Mouse (Mus musculus): Measurements from ENCODE around the gene 2310007B03Rik. TPM values are rescaled to one million over a fixed set of nuclear protein-coding genes. Genes with fewer than 3 reads are reported as not detected.

The 2310007B03Rik gene
- polyA plus RNA-seq, 1 experiment from 2014 or later, result 1.4 TPM

DNA sequence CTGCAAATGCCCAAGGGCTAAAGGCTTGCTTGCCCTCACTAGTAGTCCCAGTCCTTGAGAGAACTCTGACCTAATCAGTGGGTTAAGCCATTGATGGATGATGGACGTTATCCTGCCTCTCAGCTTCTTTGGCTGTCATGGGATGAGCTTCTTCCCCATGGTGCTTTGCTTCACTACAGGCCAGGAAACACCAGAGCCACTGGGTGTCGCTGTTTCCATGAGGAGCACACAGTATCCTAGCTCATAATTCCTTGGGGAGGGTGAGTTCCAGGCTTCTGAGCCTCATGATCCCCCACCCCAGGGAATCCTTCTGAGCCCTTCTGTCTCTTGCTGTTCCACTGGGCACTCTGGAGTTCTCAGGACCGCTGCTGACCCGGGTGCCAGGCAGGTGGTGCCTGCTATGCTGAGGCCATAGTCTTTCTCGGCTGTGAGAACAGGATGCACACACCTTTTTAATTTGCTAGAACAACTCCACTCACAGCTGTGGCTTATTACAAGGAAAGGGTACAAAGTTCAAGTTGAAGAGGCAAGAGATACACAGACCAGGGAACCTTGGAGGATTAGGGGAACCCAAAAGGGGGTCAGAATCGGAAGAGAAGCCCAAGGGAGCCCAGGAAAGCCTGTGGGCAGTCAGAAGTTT, 31.9 kb downstream of the 2310007B03Rik start:
- Histone ChIP-seq H3K9ac (no peak overlapping the region), H3K4me3 (no peak overlapping the region), H3K27me3 (no peaks in the 10 kb centered on the region), H3K4me2 (peak overlapping the region; percentile 3; the same call in 1 of the 2 replicates), H3K27ac (no peak overlapping the region), H3K9me3 (no peaks in the 10 kb centered on the region), H3K36me3 (no peaks in the 10 kb centered on the region), H3K4me1 (peaks cover 16% of the 10 kb centered on the region)
- ATAC-seq (ENCODE audit: insufficient number of reproducible peaks, insufficient read depth, low FRiP score, low TSS enrichment, low read depth), result 0 out of 2 replicates have a peak, but pooled peaks have one; percentile 38
- 9% methylated on average over 6 of the region's 6 CpGs for WGBS

DNA sequence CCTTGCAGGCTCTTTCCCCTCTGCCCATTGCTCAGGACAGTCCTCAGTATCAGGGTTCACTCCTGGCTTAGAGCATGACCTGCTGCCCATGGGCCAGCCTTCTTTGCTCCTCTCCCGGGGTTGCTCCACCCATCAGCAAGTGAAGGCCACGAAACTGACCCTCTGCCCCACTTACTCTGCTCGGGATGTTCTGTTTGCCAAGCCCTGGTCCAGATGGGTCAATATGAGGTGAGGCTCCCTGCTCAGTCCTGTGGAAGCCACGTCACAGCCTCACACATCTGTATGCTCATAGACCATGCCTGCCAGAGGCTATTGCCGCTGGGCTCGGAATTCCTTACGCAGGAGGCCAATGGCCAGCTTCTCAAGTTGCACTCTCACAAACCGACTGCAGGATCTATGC, 32.5 kb downstream of the 2310007B03Rik start:
- no peak for ATAC-seq (ENCODE audit: insufficient number of reproducible peaks, insufficient read depth, low FRiP score, low TSS enrichment, low read depth)
- Histone ChIP-seq H3K36me3 (no peaks in the 10 kb centered on the region), H3K4me3 (no peak overlapping the region), H3K9ac (no peak overlapping the region), H3K9me3 (no peaks in the 10 kb centered on the region), H3K4me1 (peaks cover 20% of the 10 kb centered on the region), H3K4me2 (no peak overlapping the region), H3K27ac (no peak overlapping the region), H3K27me3 (no peaks in the 10 kb centered on the region)
- 74% methylated on average over 8 of the region's 8 CpGs for WGBS

DNA sequence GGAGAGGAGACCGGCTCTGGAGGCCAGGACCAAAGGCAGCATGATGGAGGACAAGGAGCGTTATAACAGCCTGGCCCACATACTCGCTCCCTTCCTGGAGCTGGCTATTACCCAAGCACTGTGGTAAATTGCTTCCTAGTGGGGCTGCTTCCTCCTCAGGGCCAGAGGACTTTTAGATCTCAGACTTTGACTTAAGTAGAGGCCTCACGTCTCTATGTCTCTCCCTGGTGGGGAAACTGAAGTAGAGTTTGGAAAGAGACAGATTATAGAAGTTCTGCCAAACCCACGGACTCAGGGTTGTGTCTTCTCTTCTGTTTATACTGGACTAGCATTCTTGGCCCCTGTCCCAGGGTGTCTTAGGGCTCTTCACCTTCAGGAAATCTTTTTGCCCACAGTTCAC, 35.5 kb downstream of the 2310007B03Rik start:
- Histone ChIP-seq H3K27me3 (no peaks in the 10 kb centered on the region), H3K9ac (no peak overlapping the region), H3K9me3 (no peaks in the 10 kb centered on the region), H3K36me3 (no peaks in the 10 kb centered on the region), H3K4me2 (no peak overlapping the region), H3K27ac (no peak overlapping the region), H3K4me3 (no peak overlapping the region), H3K4me1 (peaks cover 20% of the 10 kb centered on the region)
- WGBS, result 56% methylated on average over 5 of the region's 5 CpGs
- no peak for ATAC-seq (ENCODE audit: insufficient number of reproducible peaks, insufficient read depth, low FRiP score, low TSS enrichment, low read depth)

DNA sequence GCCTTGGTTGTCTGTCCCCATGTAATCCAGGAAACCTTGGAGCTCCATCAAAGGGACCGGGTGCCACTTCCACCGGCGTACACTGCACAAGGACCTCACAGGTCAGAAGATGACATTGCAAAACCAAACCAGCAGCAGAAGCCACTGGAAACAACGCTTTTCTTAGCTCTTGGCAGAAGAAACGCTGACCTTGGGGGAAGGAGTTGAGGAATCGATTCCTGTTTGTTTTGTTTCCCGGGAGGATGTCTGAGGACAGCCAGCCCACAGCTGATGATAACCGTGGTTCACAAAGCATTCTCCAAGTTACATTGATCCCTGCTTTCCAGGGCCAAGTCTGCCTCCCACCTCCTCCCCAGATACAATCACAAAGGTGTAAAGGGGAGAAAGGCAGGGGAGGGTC, 36.7 kb downstream of the 2310007B03Rik start:
- H3K4me2 ChIP-seq, result no peak overlapping the region
- H3K36me3 ChIP-seq, result no peaks in the 10 kb centered on the region
- no peak overlapping the region for H3K27ac ChIP-seq
- WGBS, result 77% methylated on average over 8 of the region's 8 CpGs
- no peak overlapping the region for H3K4me3 ChIP-seq
- no peak overlapping the region for H3K9ac ChIP-seq
- peaks cover 16% of the 10 kb centered on the region for H3K4me1 ChIP-seq
- no peak for ATAC-seq (ENCODE audit: insufficient number of reproducible peaks, insufficient read depth, low FRiP score, low TSS enrichment, low read depth)
- no peaks in the 10 kb centered on the region for H3K9me3 ChIP-seq
- no peaks in the 10 kb centered on the region for H3K27me3 ChIP-seq

DNA sequence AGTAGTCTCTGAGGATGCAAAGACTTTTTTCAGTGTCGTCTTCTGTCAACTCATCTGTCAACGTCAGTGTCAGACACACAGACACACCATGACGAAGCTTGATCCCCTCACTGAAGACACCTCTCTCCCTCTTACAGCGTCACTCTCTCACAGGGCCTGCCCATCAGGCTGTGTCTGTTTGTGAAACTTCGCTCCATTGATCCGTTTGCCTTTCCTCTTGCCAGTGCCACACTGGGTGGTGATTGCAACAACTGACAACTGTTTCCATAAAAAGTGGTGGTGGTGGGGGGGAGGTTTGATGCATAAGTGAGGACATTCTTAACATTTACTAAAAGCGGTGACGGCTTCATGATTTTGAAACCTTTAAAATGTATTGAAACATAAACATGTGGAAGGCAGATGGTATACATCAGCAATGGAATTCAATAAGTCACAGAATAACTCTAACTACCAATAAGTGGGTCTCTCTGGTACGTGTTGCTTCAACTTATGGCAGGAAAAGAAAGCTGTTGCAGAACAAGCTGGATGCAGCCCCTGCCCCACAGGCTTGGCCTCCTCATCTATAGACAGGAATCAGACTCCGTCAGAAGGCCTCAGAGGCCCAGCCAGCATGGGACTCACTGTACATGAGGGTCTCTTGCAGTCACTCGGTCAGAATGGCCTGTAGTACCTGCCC, 37.4 kb downstream of the 2310007B03Rik start:
- Histone ChIP-seq H3K4me2 (no peak overlapping the region), H3K9me3 (no peaks in the 10 kb centered on the region), H3K4me1 (peaks cover 9% of the 10 kb centered on the region), H3K4me3 (no peak overlapping the region), H3K27ac (peak overlapping the region; percentile 71; the same call in 1 of the 2 replicates), H3K9ac (no peak overlapping the region), H3K36me3 (no peaks in the 10 kb centered on the region), H3K27me3 (no peaks in the 10 kb centered on the region)
- no peak for ATAC-seq (ENCODE audit: insufficient number of reproducible peaks, insufficient read depth, low FRiP score, low TSS enrichment, low read depth)
- WGBS, result 58% methylated on average over 11 of the region's 11 CpGs

DNA sequence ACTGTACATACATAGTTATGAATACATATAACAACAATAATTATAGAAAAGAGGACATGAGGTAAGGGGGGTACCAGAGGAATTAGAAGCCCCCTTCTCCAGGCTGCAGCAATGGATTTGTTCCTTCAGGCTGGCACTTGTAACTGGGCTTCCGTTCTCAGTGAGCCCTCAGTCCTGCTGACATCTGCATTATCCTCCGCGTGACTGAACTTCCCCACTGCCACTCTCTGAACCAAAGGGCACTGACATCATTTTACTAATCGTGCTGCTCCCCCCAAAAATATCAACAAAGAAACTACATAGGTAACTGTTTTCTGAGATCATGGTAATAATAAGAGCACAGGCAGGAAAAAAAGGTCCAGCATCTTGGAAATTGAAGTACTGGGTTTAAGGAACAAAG, 41.9 kb downstream of the 2310007B03Rik start:
- Histone ChIP-seq H3K36me3 (no peaks in the 10 kb centered on the region), H3K27me3 (no peaks in the 10 kb centered on the region), H3K4me1 (peaks cover 14% of the 10 kb centered on the region), H3K4me3 (no peak overlapping the region), H3K9me3 (no peaks in the 10 kb centered on the region), H3K4me2 (no peak overlapping the region), H3K9ac (no peak overlapping the region), H3K27ac (no peak overlapping the region)
- no peak for ATAC-seq (ENCODE audit: insufficient number of reproducible peaks, insufficient read depth, low FRiP score, low TSS enrichment, low read depth)
- WGBS, result 31% methylated on average over 4 of the region's 4 CpGs

DNA sequence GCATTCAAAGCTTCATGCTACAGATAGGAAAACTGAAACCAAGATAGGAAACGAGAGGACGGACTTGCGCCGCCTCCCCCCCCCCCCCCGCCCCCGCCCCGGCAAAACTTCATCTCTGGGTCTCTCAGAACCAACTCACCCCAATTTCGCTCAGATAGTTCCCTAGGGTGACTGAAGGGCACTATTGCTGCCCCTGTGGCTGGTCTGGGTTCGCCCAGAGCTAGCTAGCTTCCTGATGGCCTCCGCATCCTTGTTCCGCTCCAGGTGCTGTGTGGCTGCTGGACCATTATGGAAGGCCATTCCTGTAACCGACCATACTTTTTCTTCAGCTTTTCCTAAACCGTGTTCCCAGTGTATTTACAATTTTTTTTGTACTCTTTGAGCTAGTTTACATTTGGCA, 45.3 kb downstream of the 2310007B03Rik start:
- H3K4me2 ChIP-seq, result peak overlapping the region; percentile 67

DNA sequence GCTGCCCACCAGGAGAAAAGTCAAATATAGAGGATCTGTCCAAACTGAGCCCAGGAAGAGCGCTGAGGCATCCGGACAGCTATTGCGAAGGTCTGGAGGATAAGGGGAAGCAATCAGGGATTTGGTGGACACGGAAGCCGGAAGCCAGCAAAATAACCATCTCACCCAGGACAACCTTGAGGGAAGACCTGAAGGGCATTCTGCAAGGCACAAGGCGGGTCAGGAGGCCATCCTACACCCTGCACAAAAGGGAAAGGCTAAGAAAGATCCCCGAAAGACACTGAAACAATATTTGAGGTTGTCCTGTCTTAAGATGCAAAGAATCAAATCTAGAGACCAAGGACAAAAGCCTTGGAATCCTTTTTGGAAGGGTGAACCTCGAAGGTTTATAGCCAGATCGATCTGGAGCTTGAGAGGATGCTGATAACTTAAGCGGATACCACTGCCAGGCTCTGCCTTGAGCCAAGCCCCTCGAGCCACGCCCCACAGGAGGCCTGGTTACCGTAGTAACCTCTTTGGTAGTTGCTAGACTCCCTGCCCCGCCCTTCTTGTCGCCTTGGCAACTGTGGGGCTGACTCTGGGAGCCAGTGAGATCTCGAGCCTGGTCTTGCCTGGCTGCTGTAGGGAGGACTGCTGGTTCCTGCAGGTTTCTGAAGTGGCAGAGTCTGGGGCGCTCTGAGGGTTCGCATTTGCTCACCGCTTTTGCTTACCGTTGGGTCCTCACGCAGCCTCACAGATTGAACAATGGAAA, 45.9 kb downstream of the 2310007B03Rik start:
- Histone ChIP-seq H3K27ac (no peak overlapping the region), H3K4me3 (peak overlapping the region; percentile 40), H3K9ac (peak overlapping the region; percentile 58; the same call in 1 of the 2 replicates), H3K9me3 (no peaks in the 10 kb centered on the region), H3K4me2 (peak overlapping the region; percentile 67), H3K27me3 (no peaks in the 10 kb centered on the region), H3K36me3 (no peaks in the 10 kb centered on the region), H3K4me1 (0 out of 2 replicates have a peak, but pooled peaks cover 10% of the 10 kb centered on the region)
- ATAC-seq (ENCODE audit: insufficient number of reproducible peaks, insufficient read depth, low FRiP score, low TSS enrichment, low read depth), result peak; percentile 98
- 25% methylated on average over 21 of the region's 21 CpGs for WGBS

More for the DNA sequence above, 45.3 kb downstream of the 2310007B03Rik start:
- Histone ChIP-seq H3K4me1 (0 out of 2 replicates have a peak, but pooled peaks cover 10% of the 10 kb centered on the region), H3K36me3 (no peaks in the 10 kb centered on the region), H3K27me3 (no peaks in the 10 kb centered on the region), H3K27ac (no peak overlapping the region), H3K9me3 (no peaks in the 10 kb centered on the region), H3K9ac (peak overlapping the region; percentile 58; the same call in 1 of the 2 replicates), H3K4me3 (peak overlapping the region; percentile 40)
- ATAC-seq (ENCODE audit: insufficient number of reproducible peaks, insufficient read depth, low FRiP score, low TSS enrichment, low read depth), result no peak
- WGBS, result 18% methylated on average over 13 of the region's 13 CpGs

DNA sequence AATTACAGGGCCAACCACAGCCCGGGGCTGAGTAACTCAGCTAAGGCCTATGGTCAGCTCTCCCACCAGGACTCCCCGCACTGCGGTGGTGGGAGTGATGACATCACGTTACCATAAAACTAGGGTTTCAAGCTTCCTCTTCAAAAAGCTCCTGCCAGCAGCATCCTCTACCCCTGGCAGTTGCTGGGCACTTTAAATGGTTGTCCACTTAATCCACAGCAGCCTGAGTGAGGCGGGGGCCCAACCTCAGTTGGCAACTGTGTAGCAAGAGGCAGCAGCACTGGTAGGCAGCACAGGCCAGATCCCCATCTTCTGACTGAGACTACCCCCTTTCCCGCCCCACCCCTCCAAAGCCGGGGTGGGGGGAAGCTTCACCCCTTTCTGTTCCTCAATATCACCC, 58.0 kb downstream of the 2310007B03Rik start:
- no peak overlapping the region for H3K4me3 ChIP-seq
- H3K4me2 ChIP-seq, result no peak overlapping the region
- no peak overlapping the region for H3K27ac ChIP-seq
- 64% methylated on average over 7 of the region's 7 CpGs for WGBS
- peaks cover 52% of the 10 kb centered on the region for H3K27me3 ChIP-seq
- H3K9ac ChIP-seq, result no peak overlapping the region
- H3K36me3 ChIP-seq, result no peaks in the 10 kb centered on the region
- H3K4me1 ChIP-seq, result peaks cover 21% of the 10 kb centered on the region
- H3K9me3 ChIP-seq, result no peaks in the 10 kb centered on the region
- no peak for ATAC-seq (ENCODE audit: insufficient number of reproducible peaks, insufficient read depth, low FRiP score, low TSS enrichment, low read depth)

DNA sequence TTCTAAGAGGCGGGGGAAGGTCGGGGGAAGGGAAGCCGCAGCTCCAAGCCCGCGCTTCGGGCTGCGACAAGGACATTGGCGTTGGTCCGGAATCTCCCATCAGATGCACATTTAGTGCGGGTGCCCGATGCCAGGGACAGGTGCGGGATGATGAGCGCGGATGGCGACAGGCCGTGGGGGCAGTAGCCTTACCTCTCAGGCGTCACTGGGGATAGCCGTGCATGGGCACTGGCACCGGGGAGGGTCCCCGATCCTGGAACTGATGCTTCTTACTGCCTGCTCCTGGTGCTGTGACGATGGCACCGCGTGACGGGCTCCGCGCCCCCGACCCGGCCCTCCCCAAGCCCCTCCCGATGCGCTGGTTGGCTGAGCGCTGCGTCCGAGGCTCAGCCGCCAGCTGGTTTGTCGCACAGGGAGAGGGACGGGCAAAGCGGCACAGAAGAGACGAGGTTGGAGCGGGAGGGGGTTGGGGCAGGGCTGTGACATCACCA, 59.1 kb downstream of the 2310007B03Rik start, which contains the start of gene Kif1a:
Gene Kif1a, minus strand, starts transcription at position 381 of the 491 bp plus-strand sequence.
- Histone ChIP-seq H3K27ac (0 out of 2 replicates have a peak within 1 kb of the TSS, but pooled peaks have one; percentile 7), H3K36me3 (no peaks in the 10 kb centered on the region), H3K27me3 (peaks cover 52% of the 10 kb centered on the region), H3K4me2 (peak within 1 kb of the TSS; percentile 99), H3K9ac (peak within 1 kb of the TSS; percentile 75), H3K4me3 (peak within 1 kb of the TSS; percentile 61), H3K9me3 (no peaks in the 10 kb centered on the region), H3K4me1 (peaks cover 21% of the 10 kb centered on the region)
- under 1% methylated on average over 39 of the region's 39 CpGs for WGBS
- ATAC-seq (ENCODE audit: insufficient number of reproducible peaks, insufficient read depth, low FRiP score, low TSS enrichment, low read depth), result peak; percentile 71

Data from embryonic facial prominence, embryonic 13.5 days (tissue).